Mouse (Mus musculus) hindbrain, embryonic 10.5 days (tissue): Measurements from ENCODE around the gene Fndc4. TPM values are rescaled to one million over a fixed set of nuclear protein-coding genes. Genes with fewer than 3 reads are reported as not detected.
A peak's percentile ranks its signal among the peaks of the same experiment; 100 is the strongest.

ENCODE experiments used
- DNase-seq: peaks from one replicate; pipeline ENCODE4 v3.0.0-alpha.2; 2017; ENCODE audit warnings: low spot score
- H3K27ac ChIP-seq: fragments of 300-500 bp; sonication (generic); 2 replicates; pipeline ENCODE4 v1.5.1; 2016; ENCODE audit warnings: mild to moderate bottlenecking, moderate library complexity
- H3K27me3 ChIP-seq: fragments of 300-500 bp; sonication (generic); 2 replicates; pipeline ENCODE4 v1.6.1; 2016; ENCODE audit warnings: mild to moderate bottlenecking; ENCODE audit not compliant: poor library complexity, insufficient read depth, severe bottlenecking
- H3K36me3 ChIP-seq: fragments of 300-500 bp; sonication (generic); 2 replicates; pipeline ENCODE4 v1.6.1; 2016; ENCODE audit warnings: mild to moderate bottlenecking, moderate library complexity
- H3K4me1 ChIP-seq: fragments of 300-500 bp; sonication (generic); replicated peaks from 2 replicates; pipeline ENCODE4 v1.6.1; 2016; ENCODE audit warnings: mild to moderate bottlenecking
- H3K4me3 ChIP-seq: fragments of 300-500 bp; sonication (generic); 2 replicates; pipeline ENCODE4 v1.5.1; 2016; ENCODE audit warnings: mild to moderate bottlenecking, moderate library complexity
- H3K9me3 ChIP-seq: fragments of 300-500 bp; sonication (generic); 2 replicates; pipeline ENCODE4 v1.6.1; 2016; ENCODE audit warnings: mild to moderate bottlenecking, moderate library complexity
- WGBS: fragments of 180-500 bp; shearing (Covaris S2); methylation state at CpG from one replicate; pipeline ENCODE4 v1.1.7; 2016; 5-methylcytosine and 5-hydroxymethylcytosine counted together
- polyA plus RNA-seq: library from polyadenylated mRNA; unstranded; fragments of >200 nt; fragmentation: Nextera tagmentation; extraction: Ambion mirVana; gene quantifications from 2 replicates; pipeline ENCODE4 v1.2.1, GENCODE M21; 2016

Fndc4 gene
- polyA plus RNA-seq, 1 experiment from 2014 or later: 55.6 TPM

GRCm38 (mm10) chr5:31253806-31254205 is 42.1 kb downstream of the Fndc4 start:
- Histone ChIP-seq H3K9me3 (no peaks in the 10 kb centered on the region), H3K4me3 (no peak overlapping the region), H3K36me3 (peaks cover 94% of the 10 kb centered on the region), H3K27me3 (peaks cover 14% of the 10 kb centered on the region), H3K27ac (no peak overlapping the region), H3K4me1 (peaks cover 26% of the 10 kb centered on the region)
- no peak for DNase-seq
- WGBS: 94% methylated on average over 8 of the region's 8 CpGs

GRCm38 (mm10) chr5:31252795-31253545 is 42.9 kb downstream of the Fndc4 start:
- Histone ChIP-seq H3K27ac (no peak overlapping the region), H3K27me3 (peaks cover 14% of the 10 kb centered on the region), H3K36me3 (peaks cover 96% of the 10 kb centered on the region), H3K4me1 (peaks cover 26% of the 10 kb centered on the region), H3K9me3 (no peaks in the 10 kb centered on the region), H3K4me3 (peak overlapping the region; percentile 40; the same call in 1 of the 2 replicates)
- no peak for DNase-seq
- WGBS: 77% methylated on average over 16 of the region's 16 CpGs

GRCm38 (mm10) chr5:31252151-31252550 is 43.7 kb downstream of the Fndc4 start:
- H3K27ac ChIP-seq: peak overlapping the region; percentile 69; the same call in 1 of the 2 replicates
- peak overlapping the region; percentile 40 for H3K4me3 ChIP-seq
- WGBS: 50% methylated on average over 10 of the region's 10 CpGs
- H3K27me3 ChIP-seq: peaks cover 14% of the 10 kb centered on the region
- peaks cover 26% of the 10 kb centered on the region for H3K4me1 ChIP-seq
- no peaks in the 10 kb centered on the region for H3K9me3 ChIP-seq
- peak; percentile 16 for DNase-seq
- peaks cover 97% of the 10 kb centered on the region for H3K36me3 ChIP-seq

GRCm38 (mm10) chr5:31251541-31252101 is 44.3 kb downstream of the Fndc4 start, which contains the start of gene Krtcap3:
TSS of gene Krtcap3 (plus strand) at chr5:31251691.
- no peaks in the 10 kb centered on the region for H3K9me3 ChIP-seq
- H3K27ac ChIP-seq: peak within 1 kb of the TSS; percentile 69
- H3K36me3 ChIP-seq: peaks cover 99% of the 10 kb centered on the region
- peaks cover 26% of the 10 kb centered on the region for H3K4me1 ChIP-seq
- peak; percentile 31 for DNase-seq
- peak within 1 kb of the TSS; percentile 40 for H3K4me3 ChIP-seq
- 16% methylated on average over 47 of the region's 47 CpGs for WGBS
- H3K27me3 ChIP-seq: peaks cover 14% of the 10 kb centered on the region

- H3K36me3 ChIP-seq: peaks cover 100% of the 10 kb centered on the region
Observed at GRCm38 (mm10) chr5:31250716-31251115, 45.2 kb downstream of the Fndc4 start.

More at GRCm38 (mm10) chr5:31250716-31251115, 45.2 kb downstream of the Fndc4 start:
- peaks cover 26% of the 10 kb centered on the region for H3K4me1 ChIP-seq
- no peak overlapping the region for H3K27ac ChIP-seq
- DNase-seq: peak; percentile 20
- peaks cover 14% of the 10 kb centered on the region for H3K27me3 ChIP-seq
- WGBS: 68% methylated on average over 4 of the region's 4 CpGs
- no peak overlapping the region for H3K4me3 ChIP-seq
- no peaks in the 10 kb centered on the region for H3K9me3 ChIP-seq

Other genes starting within 250 kb of the Fndc4 start
- gene Atraid, start 247.8 kb downstream of the Fndc4 start, polyA plus RNA-seq: 86.2 and 110 TPM in 2 replicates
- gene Slc5a6, start 247.2 kb downstream of the Fndc4 start, polyA plus RNA-seq: 8.1 and 10.1 TPM in 2 replicates
- gene Cad, start 241.3 kb downstream of the Fndc4 start, polyA plus RNA-seq: 43.5 and 55.9 TPM in 2 replicates
- not detected in 2 replicates for gene Dnajc5g, start 189.8 kb downstream of the Fndc4 start, polyA plus RNA-seq
- 2.1 and 9.3 TPM in 2 replicates for gene Slc30a3, start 187.8 kb downstream of the Fndc4 start, polyA plus RNA-seq
- not detected in 2 replicates for gene Trim54, start 179.4 kb downstream of the Fndc4 start, polyA plus RNA-seq
- not detected in 2 replicates for gene Ucn, start 157.3 kb downstream of the Fndc4 start, polyA plus RNA-seq
- gene Mpv17, start 141.8 kb downstream of the Fndc4 start, polyA plus RNA-seq: 59.2 and 60.7 TPM in 2 replicates
- 0.80 and 0.89 TPM in 2 replicates for gene Gm29609, start 116.2 kb downstream of the Fndc4 start, polyA plus RNA-seq
- 105 and 118 TPM in 2 replicates for gene Gtf3c2, start 115.9 kb downstream of the Fndc4 start, polyA plus RNA-seq
- 128 and 138 TPM in 2 replicates for gene Snx17, start 102.9 kb downstream of the Fndc4 start, polyA plus RNA-seq
- 85.2 and 99.3 TPM in 2 replicates for gene Eif2b4, start 102.7 kb downstream of the Fndc4 start, polyA plus RNA-seq
- gene Zfp513, start 93.8 kb downstream of the Fndc4 start, polyA plus RNA-seq: 12.7 and 15.0 TPM in 2 replicates
- gene Ppm1g, start 75.4 kb downstream of the Fndc4 start, polyA plus RNA-seq: 172 and 197 TPM in 2 replicates
- gene Nrbp1, start 55.2 kb downstream of the Fndc4 start, polyA plus RNA-seq: 151 and 159 TPM in 2 replicates
- 0.30 TPM in 1 of 2 replicates, not detected in the other for gene Gm9970, start 54.8 kb downstream of the Fndc4 start, polyA plus RNA-seq
- gene Krtcap3, start 44.4 kb downstream of the Fndc4 start, polyA plus RNA-seq: 3.9 and 6.7 TPM in 2 replicates
- 35.2 and 39.7 TPM in 2 replicates for gene Ift172, start 5.0 kb downstream of the Fndc4 start, polyA plus RNA-seq
- gene Gckr, start 1.4 kb upstream of the Fndc4 start, polyA plus RNA-seq: 0.14 TPM in 1 of 2 replicates, not detected in the other
- gene Zfp512, start 156.4 kb upstream of the Fndc4 start, polyA plus RNA-seq: 74.9 and 81.3 TPM in 2 replicates
- gene 4930548H24Rik, start 189.7 kb upstream of the Fndc4 start, polyA plus RNA-seq: not detected in 2 replicates
- gene Gpn1, start 198.7 kb upstream of the Fndc4 start, polyA plus RNA-seq: 90.8 and 98.5 TPM in 2 replicates
- gene Slc4a1ap, start 230.9 kb upstream of the Fndc4 start, polyA plus RNA-seq: 24.0 and 29.5 TPM in 2 replicates
- 26.2 and 26.9 TPM in 2 replicates for gene Supt7l, start 231.7 kb upstream of the Fndc4 start, polyA plus RNA-seq